Mouse (Mus musculus) kidney, adult 2 months (tissue): ENCODE measurements around the gene Mt1. TPM values are rescaled to one million over a fixed set of nuclear protein-coding genes. Genes with fewer than 3 reads are reported as not detected.

Experiments used
- DNase-seq: peaks from one replicate; pipeline ENCODE4 v3.0.0; 2021
- H3K27ac ChIP-seq: fragments of 200-500 bp; 2 replicates; pipeline ENCODE4 v1.5.1; 2012; ENCODE audit warnings: low read depth, low read length, control low read depth, inconsistent platforms; ENCODE audit not compliant: insufficient read depth
- H3K27me3 ChIP-seq: fragments of 200-500 bp; replicated peaks from 2 replicates; pipeline ENCODE4 v1.6.1; 2012; ENCODE audit warnings: mild to moderate bottlenecking, moderate library complexity, low read length, inconsistent platforms; ENCODE audit not compliant: control insufficient read depth, insufficient read depth
- H3K36me3 ChIP-seq: fragments of 200-500 bp; 2 replicates; pipeline ENCODE4 v1.6.1; 2012; ENCODE audit warnings: mild to moderate bottlenecking, moderate library complexity, low read length, inconsistent platforms; ENCODE audit not compliant: control insufficient read depth, insufficient read depth
- H3K4me1 ChIP-seq: fragments of 200-500 bp; 2 replicates; pipeline ENCODE4 v1.6.1; 2011; ENCODE audit warnings: low read length; ENCODE audit not compliant: control insufficient read depth, insufficient read depth
- H3K4me3 ChIP-seq: fragments of 200-500 bp; 2 replicates; pipeline ENCODE4 v1.5.1; 2011; ENCODE audit warnings: mild to moderate bottlenecking, low read depth, low read length, control low read depth; ENCODE audit not compliant: insufficient read depth
- CTCF ChIP-seq: fragments of 200-500 bp; conservative IDR thresholded peaks from 2 replicates; pipeline ENCODE4 v1.5.1; 2011; ENCODE audit warnings: low read depth, mild to moderate bottlenecking, control low read depth, low read length, moderate library complexity, mixed read lengths; ENCODE audit not compliant: insufficient read depth, insufficient read length
- POLR2A ChIP-seq: fragments of 200-500 bp; IDR thresholded peaks from one replicate; pipeline ENCODE4 v1.6.1; 2011; ENCODE audit warnings: low read depth, low read length, control low read depth
- WGBS: fragments of 180-500 bp; shearing (Covaris S2); methylation state at CpG from one replicate; pipeline ENCODE4 v1.1.7; 2018; 5-methylcytosine and 5-hydroxymethylcytosine counted together
- polyA plus RNA-seq: library from polyadenylated mRNA; depleted of rRNA; stranded (reverse); fragments of >200 nt; gene quantifications from 2 replicates; pipeline ENCODE4 v1.2.3, GENCODE M21; 2012

The Mt1 gene
- polyA plus RNA-seq, 1 experiment: 906 TPM

- peak; percentile 18 for DNase-seq
- no peak for TF ChIP-seq POLR2A
- TF ChIP-seq CTCF: no peak
- no peak overlapping the region for H3K27ac ChIP-seq
- 55% methylated on average over 1 of the region's 1 CpGs for WGBS
- no peak overlapping the region for H3K4me3 ChIP-seq
- no peaks in the 10 kb centered on the region for H3K4me1 ChIP-seq
- H3K36me3 ChIP-seq: no peaks in the 10 kb centered on the region
- no peaks in the 10 kb centered on the region for H3K27me3 ChIP-seq
Observed at GRCm38 (mm10) chr8:94192926-94193325, 14.0 kb downstream of the Mt1 start.

- 73% methylated on average over 7 of the region's 7 CpGs for WGBS
- no peaks in the 10 kb centered on the region for H3K36me3 ChIP-seq
- no peak for DNase-seq
- no peak overlapping the region for H3K4me3 ChIP-seq
- no peaks in the 10 kb centered on the region for H3K4me1 ChIP-seq
- no peaks in the 10 kb centered on the region for H3K27me3 ChIP-seq
- no peak overlapping the region for H3K27ac ChIP-seq
- no peak for TF ChIP-seq POLR2A
- TF ChIP-seq CTCF: no peak
Observed at GRCm38 (mm10) chr8:94194591-94195223, 15.8 kb downstream of the Mt1 start.

- peak; percentile 72 for DNase-seq
- Histone ChIP-seq H3K4me1 (no peaks in the 10 kb centered on the region), H3K27ac (no peak overlapping the region), H3K27me3 (no peaks in the 10 kb centered on the region), H3K4me3 (no peak overlapping the region), H3K36me3 (no peaks in the 10 kb centered on the region)
- TF ChIP-seq POLR2A (no peak), CTCF (peak; percentile 62)
- WGBS: 45% methylated on average over 10 of the region's 10 CpGs
Observed at GRCm38 (mm10) chr8:94199202-94199869, 20.5 kb downstream of the Mt1 start.

- 79% methylated on average over 3 of the region's 3 CpGs for WGBS
- Histone ChIP-seq H3K4me1 (no peaks in the 10 kb centered on the region), H3K27ac (no peak overlapping the region), H3K4me3 (no peak overlapping the region), H3K36me3 (no peaks in the 10 kb centered on the region), H3K27me3 (no peaks in the 10 kb centered on the region)
- no peak for TF ChIP-seq POLR2A
- TF ChIP-seq CTCF: no peak
- DNase-seq: no peak
Observed at GRCm38 (mm10) chr8:94204043-94204442, 25.2 kb downstream of the Mt1 start.

- peak; percentile 94 for TF ChIP-seq CTCF
- TF ChIP-seq POLR2A: no peak
- DNase-seq: peak; percentile 71
- no peaks in the 10 kb centered on the region for H3K4me1 ChIP-seq
- WGBS: 14% methylated on average over 5 of the region's 5 CpGs
- H3K27ac ChIP-seq: no peak overlapping the region
- no peaks in the 10 kb centered on the region for H3K36me3 ChIP-seq
- H3K4me3 ChIP-seq: no peak overlapping the region
- H3K27me3 ChIP-seq: no peaks in the 10 kb centered on the region
Observed at GRCm38 (mm10) chr8:94205736-94206135, 26.9 kb downstream of the Mt1 start.

- Histone ChIP-seq H3K27me3 (no peaks in the 10 kb centered on the region), H3K27ac (no peak overlapping the region), H3K4me1 (no peaks in the 10 kb centered on the region), H3K36me3 (no peaks in the 10 kb centered on the region), H3K4me3 (no peak overlapping the region)
- 86% methylated on average over 8 of the region's 8 CpGs for WGBS
- no peak for TF ChIP-seq CTCF
- TF ChIP-seq POLR2A: no peak
- no peak for DNase-seq
Observed at GRCm38 (mm10) chr8:94206256-94206655, 27.4 kb downstream of the Mt1 start.

GRCm38 (mm10) chr8:94207491-94207890 lies 28.6 kb downstream of the Mt1 start:
- Histone ChIP-seq H3K4me3 (no peak overlapping the region), H3K27ac (no peak overlapping the region), H3K27me3 (no peaks in the 10 kb centered on the region), H3K4me1 (no peaks in the 10 kb centered on the region), H3K36me3 (no peaks in the 10 kb centered on the region)
- no peak for DNase-seq
- TF ChIP-seq POLR2A (no peak), CTCF (no peak)
- 76% methylated on average over 2 of the region's 2 CpGs for WGBS
